In genomic region chr2:33452140-33452539, GRCm38 (mm10) we compare ENCODE assay signal across 8 mouse cellular contexts. TPM values are rescaled to one million over a fixed set of nuclear protein-coding genes. Genes with fewer than 3 reads are reported as not detected.
A peak's percentile ranks its signal among the peaks of the same experiment; 100 is the strongest.
DNase-seq lines count a peak whose midpoint lies in the region; ATAC-seq and TF ChIP-seq lines count a peak whose summit lies in the region.
"Had no signal": no experiment of that assay in that cellular context is flagged by ENCODE, and none has a peak within 500 bp of the region (broad histone marks: within the 10 kb centered on the region; RNA-seq: fewer than 3 reads in every experiment).

No protein-coding gene starts in this region.

- peak overlapping the region; percentile 42; the same call in 1 of the 2 replicates for H3K27ac ChIP-seq in heart, embryonic 11.5 days (ENCODE audit: low read depth, low read length)
- no peak overlapping the region for H3K27ac ChIP-seq in liver, postnatal 0 days (ENCODE audit: low read depth)
- no peak overlapping the region for H3K27ac ChIP-seq in midbrain, postnatal 0 days (ENCODE audit: low read depth, low read length)
- H3K27ac ChIP-seq: liver, embryonic 14.5 days had no signal

- H3K9me3 ChIP-seq in heart, embryonic 11.5 days (replicated peaks; ENCODE audit: control insufficient read depth, low read length), result no peaks in the 10 kb centered on the region
- no peaks in the 10 kb centered on the region for H3K9me3 ChIP-seq in liver, postnatal 0 days (ENCODE audit: low read length)
- no peaks in the 10 kb centered on the region for H3K9me3 ChIP-seq in midbrain, postnatal 0 days (ENCODE audit: low read length)

- H3K4me3 ChIP-seq in heart, embryonic 11.5 days (ENCODE audit: low read depth, low read length), result no peak overlapping the region
- H3K4me3 ChIP-seq in liver, postnatal 0 days (ENCODE audit: low read depth, low read length), result no peak overlapping the region
- H3K4me3 ChIP-seq in midbrain, postnatal 0 days (ENCODE audit: low read depth, low read length), result no peak overlapping the region

- TF ChIP-seq CTCF in liver, postnatal 0 days (IDR thresholded peaks at IDR 0.05; ENCODE audit: low read depth), result no peak
- TF ChIP-seq CTCF in midbrain, postnatal 0 days (IDR thresholded peaks at IDR 0.05), result no peak

- no peak overlapping the region for H3K4me2 ChIP-seq in heart, embryonic 11.5 days
- no peak overlapping the region for H3K4me2 ChIP-seq in liver, postnatal 0 days (ENCODE audit: low read depth, low read length)
- H3K4me2 ChIP-seq in midbrain, postnatal 0 days (ENCODE audit: low read depth, low read length, poor library complexity, severe bottlenecking), result no peak overlapping the region

- no peak overlapping the region for H3K9ac ChIP-seq in heart, embryonic 11.5 days (ENCODE audit: low read depth, low read length)
- no peak overlapping the region for H3K9ac ChIP-seq in liver, postnatal 0 days (replicated peaks)
- no peak overlapping the region for H3K9ac ChIP-seq in midbrain, postnatal 0 days (replicated peaks; ENCODE audit: low read length, poor library complexity, severe bottlenecking)
- H3K9ac ChIP-seq: liver, embryonic 14.5 days had no signal

- 20% methylated on average over 4 of the region's 4 CpGs for WGBS in heart, embryonic 11.5 days (ENCODE audit: insufficient replicate concordance)
- WGBS in liver, postnatal 0 days (ENCODE audit: insufficient replicate concordance), result 43% methylated on average over 4 of the region's 4 CpGs
- WGBS in midbrain, postnatal 0 days, result 41% methylated on average over 4 of the region's 4 CpGs

- no peak for TF ChIP-seq EP300 in liver, postnatal 0 days (IDR thresholded peaks at IDR 0.05; ENCODE audit: low read depth)

- H3K27me3 ChIP-seq in heart, embryonic 11.5 days (ENCODE audit: control insufficient read depth, insufficient read depth, low read length), result no peaks in the 10 kb centered on the region
- H3K27me3 ChIP-seq in liver, postnatal 0 days (ENCODE audit: insufficient read depth, low read length), result no peaks in the 10 kb centered on the region
- no peaks in the 10 kb centered on the region for H3K27me3 ChIP-seq in midbrain, postnatal 0 days (ENCODE audit: insufficient read depth, low read length)

- peaks cover 24% of the 10 kb centered on the region for H3K36me3 ChIP-seq in heart, embryonic 11.5 days (ENCODE audit: control insufficient read depth, insufficient read depth, low read length)
- H3K36me3 ChIP-seq in liver, postnatal 0 days (replicated peaks; ENCODE audit: insufficient read depth, low read length), result peaks cover 34% of the 10 kb centered on the region
- peaks cover 46% of the 10 kb centered on the region for H3K36me3 ChIP-seq in midbrain, postnatal 0 days (ENCODE audit: insufficient read depth, low read length)

- ATAC-seq in heart, embryonic 11.5 days (replicated peaks; ENCODE audit: insufficient number of reproducible peaks, low FRiP score, low TSS enrichment), result 0 out of 2 replicates have a peak, but pooled peaks have one; percentile 55
- no peak for ATAC-seq in liver, postnatal 0 days
- no peak for ATAC-seq in midbrain, postnatal 0 days (ENCODE audit: low FRiP score)

- peak; percentile 41 for DNase-seq in urinary bladder, postnatal 14 days (ENCODE audit: low spot score)
- no peak for DNase-seq in urinary bladder, adult 18-20 months (ENCODE audit: low spot score in 2 of 2)
- peak; percentile 51 for DNase-seq in liver, postnatal 0 days
- DNase-seq in spleen, postnatal 4 days (ENCODE audit: low spot score in 2 of 2), result no peak
- DNase-seq in midbrain, postnatal 0 days (ENCODE audit: low spot score), result no peak
- DNase-seq in frontal cortex, postnatal 36 days (ENCODE audit: low spot score in 2 of 2), result no peak

- H3K4me1 ChIP-seq in heart, embryonic 11.5 days (ENCODE audit: control insufficient read depth, insufficient read depth, low read length), result peaks cover 17% of the 10 kb centered on the region; the same call in 1 of the 2 replicates
- peaks cover 2% of the 10 kb centered on the region; the same call in 1 of the 2 replicates for H3K4me1 ChIP-seq in liver, postnatal 0 days (ENCODE audit: insufficient read depth)
- H3K4me1 ChIP-seq in midbrain, postnatal 0 days (ENCODE audit: insufficient read depth, low read length), result no peaks in the 10 kb centered on the region

RNA-seq across cellular contexts. Expression of gene Zbtb43, which starts 16.2 kb away (rescaled TPM):
- polyA plus RNA-seq in heart, embryonic 11.5 days (2014; fragmentation: Nextera tagmentation; extraction: Ambion mirVana), result 12.8 and 16.8 TPM in 2 replicates
- 6.1 and 8.0 TPM in 2 replicates for polyA plus RNA-seq in liver, postnatal 0 days (2015; fragmentation: Nextera tagmentation; extraction: Ambion mirVana)
- 37.4 and 39.6 TPM in 2 replicates for total RNA-seq in midbrain, postnatal 0 days (2014; rRNA removed)
- polyA plus RNA-seq in midbrain, postnatal 0 days (2015; fragmentation: Nextera tagmentation; extraction: Ambion mirVana), result 19.8 and 21.2 TPM in 2 replicates

RNA-seq across cellular contexts. Expression of gene Zbtb34, which starts 21.0 kb away (rescaled TPM):
- polyA plus RNA-seq in heart, embryonic 11.5 days (2014; fragmentation: Nextera tagmentation; extraction: Ambion mirVana), result 4.2 and 6.4 TPM in 2 replicates
- polyA plus RNA-seq in liver, postnatal 0 days (2015; fragmentation: Nextera tagmentation; extraction: Ambion mirVana), result 0.98 and 1.1 TPM in 2 replicates
- 24.9 and 25.3 TPM in 2 replicates for total RNA-seq in midbrain, postnatal 0 days (2014; rRNA removed)
- polyA plus RNA-seq in midbrain, postnatal 0 days (2015; fragmentation: Nextera tagmentation; extraction: Ambion mirVana), result 3.1 and 3.8 TPM in 2 replicates

Comparison
In these comparisons a context has a peak if more than half of its experiments do, and no peak if none do; other contexts are left out.
1. DNase-seq: peak in urinary bladder, postnatal 14 days (single experiment) and liver, postnatal 0 days (single experiment); none in urinary bladder, adult 18-20 months (0 of 2), spleen, postnatal 4 days (0 of 2), midbrain, postnatal 0 days (single experiment) and frontal cortex, postnatal 36 days (0 of 2).